Comparison of ENCODE assay signal across 16 mouse cellular contexts in the genomic region with DNA sequence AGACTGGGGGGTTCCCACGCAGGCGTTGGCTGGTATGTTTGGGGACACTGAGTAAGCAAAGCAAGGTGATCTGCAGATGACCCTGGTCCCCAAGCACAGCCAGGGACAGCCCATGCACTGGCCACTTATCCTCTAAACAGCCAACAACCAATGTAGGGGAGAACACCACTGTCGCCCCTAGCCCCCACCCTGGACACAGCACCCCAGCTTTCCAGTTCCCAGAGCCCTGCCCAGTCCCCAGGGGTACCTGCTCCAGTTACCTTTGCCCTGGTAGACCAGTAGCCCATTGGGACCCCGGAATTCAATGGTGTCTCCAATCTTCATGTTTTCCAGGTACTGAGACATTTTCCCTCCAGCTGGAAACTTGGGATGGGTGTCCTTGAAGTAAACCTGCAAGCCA.
"Had no signal": no experiment of that assay in that cellular context is flagged by ENCODE, and none has a peak within 500 bp of the region (broad histone marks: within the 10 kb centered on the region; RNA-seq: fewer than 3 reads in every experiment).

No protein-coding gene starts in this region.

- H3K9me3 ChIP-seq: limb, embryonic 13.5 days; liver, embryonic 12.5 days; midbrain, embryonic 12.5 days had no signal

- H3K9ac ChIP-seq: limb, embryonic 13.5 days; liver, embryonic 12.5 days; lung, embryonic 14.5 days; midbrain, embryonic 12.5 days had no signal

- H3K4me1 ChIP-seq: limb, embryonic 13.5 days had no signal

- H3K27me3 ChIP-seq: limb, embryonic 13.5 days; liver, embryonic 12.5 days; midbrain, embryonic 12.5 days had no signal

- H3K27ac ChIP-seq: kidney, postnatal 0 days; layer of hippocampus, adult 2 months; limb, embryonic 13.5 days; liver, embryonic 12.5 days; midbrain, embryonic 12.5 days had no signal

- H3K4me2 ChIP-seq: limb, embryonic 13.5 days; liver, embryonic 12.5 days; lung, embryonic 14.5 days; midbrain, embryonic 12.5 days had no signal

- H3K4me3 ChIP-seq: layer of hippocampus, adult 2 months; limb, embryonic 13.5 days; liver, embryonic 12.5 days; midbrain, embryonic 12.5 days had no signal

- DNase-seq: kidney, adult 8-10 months; kidney, postnatal 36 days; left cerebral cortex, postnatal 4 days; lung, embryonic 14.5 days; lung, postnatal 10 days; lung, postnatal 4 days; right cerebral cortex, postnatal 4 days; spleen, adult 18-20 months; thymus, postnatal 36 days had no signal

- ATAC-seq: intestine, postnatal 0 days; liver, embryonic 12.5 days; midbrain, embryonic 16.5 days had no signal
